Mouse (Mus musculus): Measurements from ENCODE around the gene Agtrap. TPM values are rescaled to one million over a fixed set of nuclear protein-coding genes. Genes with fewer than 3 reads are reported as not detected.

Agtrap gene
- polyA plus RNA-seq, 1 experiment from 2014 or later = 12.5 TPM

DNA sequence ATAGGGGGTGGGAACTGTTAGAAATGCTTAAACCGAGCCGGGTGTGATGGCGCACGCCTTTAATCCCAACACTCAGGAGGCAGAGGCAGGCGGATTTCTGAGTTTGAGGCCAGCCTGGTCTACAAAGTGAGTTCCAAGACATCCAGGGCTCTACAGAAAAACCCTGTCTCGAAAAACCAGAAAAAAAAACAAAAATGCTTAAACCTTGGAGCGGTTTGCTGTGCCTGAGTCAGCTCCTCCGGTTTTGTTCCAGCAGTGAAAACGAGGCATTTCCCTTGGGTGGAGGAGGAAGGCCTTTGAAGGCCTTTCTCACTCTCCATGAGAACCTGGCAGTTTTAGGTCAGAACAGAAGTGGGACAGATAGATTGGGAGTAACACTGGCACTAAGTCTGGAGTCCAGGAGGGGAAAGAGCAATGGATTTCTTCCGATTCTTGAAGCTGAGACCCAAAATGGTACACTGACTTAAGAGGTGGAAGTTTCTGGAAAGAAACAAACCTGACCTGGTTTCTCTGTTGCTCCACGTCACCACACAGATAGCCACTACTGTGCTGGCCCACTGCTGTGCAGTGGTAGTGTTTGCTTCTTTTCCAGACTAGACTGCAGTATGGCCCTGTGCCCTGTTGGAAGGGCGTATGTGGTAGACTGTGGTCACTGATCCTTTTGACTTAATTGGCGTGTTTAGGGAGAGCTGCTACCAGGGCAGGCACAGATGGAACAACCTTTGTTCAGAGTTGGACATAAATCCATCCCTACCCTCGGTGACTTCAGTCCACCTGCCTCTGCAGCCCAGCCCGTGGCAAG is 47.6 kb downstream of the Agtrap start:
- peak overlapping the region; percentile 71 for H3K4me3 ChIP-seq
- H3K36me3 ChIP-seq = peaks cover 33% of the 10 kb centered on the region
- ATAC-seq = no peak
- WGBS (ENCODE audit: insufficient replicate concordance) = 60% methylated on average over 15 of the region's 15 CpGs
- H3K4me2 ChIP-seq = peak overlapping the region; percentile 95
- no peaks in the 10 kb centered on the region for H3K9me3 ChIP-seq (replicated peaks)
- peaks cover 72% of the 10 kb centered on the region for H3K4me1 ChIP-seq
- H3K27ac ChIP-seq = peak overlapping the region; percentile 98
- no peaks in the 10 kb centered on the region for H3K27me3 ChIP-seq (replicated peaks)
- peak overlapping the region; percentile 88 for H3K9ac ChIP-seq

DNA sequence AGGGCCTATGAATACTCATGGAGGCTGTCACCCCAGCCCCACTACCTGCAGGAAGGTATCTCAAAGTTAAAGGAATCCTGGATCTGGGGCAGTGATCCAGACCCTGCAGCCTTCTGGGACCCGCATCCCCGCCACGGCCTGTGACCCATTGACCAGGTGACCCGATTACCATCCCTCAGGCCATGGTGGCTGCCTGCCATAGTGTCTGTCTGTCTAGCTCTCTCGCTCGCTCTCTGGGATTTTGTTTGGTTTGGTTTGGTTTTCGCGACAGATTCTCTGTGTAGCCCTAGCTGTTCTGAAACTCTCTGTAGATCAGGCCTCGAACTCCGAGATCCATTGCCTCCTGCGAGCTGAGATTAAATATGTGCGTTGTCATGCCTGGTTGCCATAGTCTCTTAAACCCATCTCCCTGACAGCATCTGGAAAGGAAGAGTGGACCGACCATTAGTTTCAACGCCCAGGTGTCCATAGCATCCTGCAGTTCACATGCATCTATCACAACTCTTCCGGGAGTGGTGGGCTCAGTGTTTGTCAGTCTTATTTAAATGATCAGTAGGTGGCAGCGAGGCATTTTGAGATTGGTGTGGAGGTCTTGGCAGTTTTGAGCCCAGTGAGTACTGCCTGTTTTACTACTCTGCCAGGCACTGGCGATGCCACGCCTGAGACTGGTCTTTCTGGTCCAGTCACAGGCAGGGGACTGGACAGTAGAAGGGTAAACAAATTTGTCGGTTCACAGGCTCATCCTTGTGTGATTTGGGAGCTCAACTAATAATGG is 48.4 kb downstream of the Agtrap start:
- peak overlapping the region; percentile 88 for H3K9ac ChIP-seq
- H3K4me2 ChIP-seq = peak overlapping the region; percentile 95
- H3K4me3 ChIP-seq = peak overlapping the region; percentile 71
- no peaks in the 10 kb centered on the region for H3K27me3 ChIP-seq (replicated peaks)
- peak; percentile 4 for ATAC-seq
- peaks cover 64% of the 10 kb centered on the region for H3K4me1 ChIP-seq
- WGBS (ENCODE audit: insufficient replicate concordance) = 15% methylated on average over 19 of the region's 19 CpGs
- H3K27ac ChIP-seq = peak overlapping the region; percentile 98
- peaks cover 28% of the 10 kb centered on the region for H3K36me3 ChIP-seq
- no peaks in the 10 kb centered on the region for H3K9me3 ChIP-seq (replicated peaks)

GRCm38 (mm10) chr4:148038600-148039253 is 49.1 kb downstream of the Agtrap start, which contains the start of the genes Clcn6 and Mthfr:
Clcn6 (minus strand) TSS chr4:148038821.
Mthfr (plus strand) TSS chr4:148039077.
- Histone ChIP-seq H3K36me3 (peaks cover 21% of the 10 kb centered on the region), H3K9ac (peak within 1 kb of the TSS; percentile 88), H3K4me3 (peak within 1 kb of the TSS; percentile 71), H3K27me3 (replicated peaks) (no peaks in the 10 kb centered on the region), H3K27ac (peak within 1 kb of the TSS; percentile 98), H3K4me1 (peaks cover 62% of the 10 kb centered on the region), H3K9me3 (replicated peaks) (no peaks in the 10 kb centered on the region), H3K4me2 (peak within 1 kb of the TSS; percentile 95)
- under 1% methylated on average over 54 of the region's 54 CpGs for WGBS (ENCODE audit: insufficient replicate concordance)
- ATAC-seq = peak; percentile 91

- Histone ChIP-seq H3K4me2 (peak overlapping the region; percentile 95), H3K36me3 (peaks cover 22% of the 10 kb centered on the region), H3K4me1 (peaks cover 65% of the 10 kb centered on the region), H3K4me3 (peak overlapping the region; percentile 71), H3K27ac (peak overlapping the region; percentile 87), H3K9ac (peak overlapping the region; percentile 72), H3K27me3 (replicated peaks) (no peaks in the 10 kb centered on the region), H3K9me3 (replicated peaks) (no peaks in the 10 kb centered on the region)
- 5% methylated on average over 26 of the region's 26 CpGs for WGBS (ENCODE audit: insufficient replicate concordance)
- ATAC-seq = no peak
Observed at GRCm38 (mm10) chr4:148038079-148038599, 49.7 kb downstream of the Agtrap start.

GRCm38 (mm10) chr4:148035440-148035839 is 52.4 kb downstream of the Agtrap start:
- peaks cover 40% of the 10 kb centered on the region for H3K4me1 ChIP-seq
- no peak overlapping the region for H3K9ac ChIP-seq
- no peaks in the 10 kb centered on the region for H3K27me3 ChIP-seq (replicated peaks)
- no peaks in the 10 kb centered on the region for H3K9me3 ChIP-seq (replicated peaks)
- no peak overlapping the region for H3K4me3 ChIP-seq
- no peak overlapping the region for H3K27ac ChIP-seq
- peaks cover 22% of the 10 kb centered on the region for H3K36me3 ChIP-seq
- ATAC-seq = no peak
- 73% methylated on average over 3 of the region's 3 CpGs for WGBS (ENCODE audit: insufficient replicate concordance)
- no peak overlapping the region for H3K4me2 ChIP-seq

DNA sequence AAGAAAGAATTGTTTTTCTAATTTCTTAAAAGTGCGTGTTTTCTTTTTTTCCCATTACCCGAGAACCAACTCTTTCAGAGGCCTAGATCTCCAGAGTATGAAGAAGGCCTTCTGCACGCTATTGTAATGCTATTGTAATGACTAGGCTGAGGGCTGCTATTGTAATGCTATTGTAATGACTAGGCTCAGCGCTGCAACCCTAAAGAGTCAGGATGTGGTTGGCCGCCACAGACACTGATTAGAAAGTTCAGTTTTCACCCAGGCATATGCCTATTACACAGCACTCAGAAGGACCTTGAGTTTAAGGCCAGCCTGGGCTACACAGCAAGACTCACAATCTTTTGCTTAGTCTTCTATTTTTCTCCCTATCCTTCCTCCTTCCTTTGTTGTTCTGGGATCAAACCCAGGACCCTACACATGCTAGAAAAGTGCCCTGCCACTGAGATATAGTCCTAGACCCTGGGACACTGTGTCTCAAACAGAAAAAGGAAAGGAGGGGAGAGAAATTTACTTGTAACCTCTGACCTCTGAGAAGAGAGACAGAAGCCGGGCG is 53.9 kb downstream of the Agtrap start:
- peaks cover 29% of the 10 kb centered on the region for H3K36me3 ChIP-seq
- 58% methylated on average over 7 of the region's 7 CpGs for WGBS (ENCODE audit: insufficient replicate concordance)
- no peak for ATAC-seq

DNA sequence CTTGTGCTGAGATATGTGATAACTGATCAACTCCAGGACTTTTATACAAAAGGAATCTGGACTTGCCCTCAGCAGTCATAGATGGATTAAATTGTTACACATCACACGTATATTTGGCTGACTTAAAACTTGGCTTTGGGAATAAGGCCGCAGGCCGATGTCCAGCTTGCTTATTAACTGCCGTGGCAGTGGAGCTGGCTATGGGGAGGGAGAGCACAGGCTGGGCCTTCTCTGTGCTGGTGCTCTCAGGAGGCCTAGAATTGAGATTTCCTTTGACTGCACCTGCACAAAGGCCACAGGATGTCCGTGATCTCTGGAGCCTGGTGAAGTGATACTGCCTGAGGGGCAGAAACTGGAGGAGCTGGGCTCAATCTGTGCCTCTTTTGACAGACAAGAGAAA is 57.3 kb downstream of the Agtrap start:
- Histone ChIP-seq H3K27ac (no peak overlapping the region), H3K9me3 (replicated peaks) (no peaks in the 10 kb centered on the region), H3K9ac (no peak overlapping the region), H3K4me1 (peaks cover 13% of the 10 kb centered on the region), H3K4me2 (no peak overlapping the region), H3K27me3 (replicated peaks) (no peaks in the 10 kb centered on the region), H3K36me3 (peaks cover 50% of the 10 kb centered on the region), H3K4me3 (no peak overlapping the region)
- ATAC-seq = no peak
- 83% methylated on average over 5 of the region's 5 CpGs for WGBS (ENCODE audit: insufficient replicate concordance)

More for the DNA sequence above, 53.9 kb downstream of the Agtrap start:
- Histone ChIP-seq H3K4me3 (no peak overlapping the region), H3K9ac (no peak overlapping the region), H3K4me1 (peaks cover 26% of the 10 kb centered on the region), H3K4me2 (no peak overlapping the region), H3K27me3 (replicated peaks) (no peaks in the 10 kb centered on the region), H3K27ac (no peak overlapping the region), H3K9me3 (replicated peaks) (no peaks in the 10 kb centered on the region)

GRCm38 (mm10) chr4:148029297-148029696 is 58.5 kb downstream of the Agtrap start:
- peaks cover 60% of the 10 kb centered on the region for H3K36me3 ChIP-seq
- H3K27me3 ChIP-seq (replicated peaks) = no peaks in the 10 kb centered on the region
- H3K4me1 ChIP-seq = peaks cover 13% of the 10 kb centered on the region
- no peak overlapping the region for H3K4me3 ChIP-seq
- H3K9me3 ChIP-seq (replicated peaks) = no peaks in the 10 kb centered on the region
- no peak overlapping the region for H3K4me2 ChIP-seq
- ATAC-seq = no peak
- no peak overlapping the region for H3K9ac ChIP-seq
- 86% methylated on average over 7 of the region's 7 CpGs for WGBS (ENCODE audit: insufficient replicate concordance)
- H3K27ac ChIP-seq = no peak overlapping the region

Other genes with a start within 250 kb of the Agtrap start
- gene Zfp933, start 239.7 kb downstream of the Agtrap start, polyA plus RNA-seq (2016; fragmentation: Nextera tagmentation; extraction: Ambion mirVana) = 1.4 and 1.5 TPM in 2 replicates
- 34.6 and 36.0 TPM in 2 replicates for gene Miip, start 219.2 kb downstream of the Agtrap start, polyA plus RNA-seq (2016; fragmentation: Nextera tagmentation; extraction: Ambion mirVana)
- gene Fv1, start 219.1 kb downstream of the Agtrap start, polyA plus RNA-seq (2016; fragmentation: Nextera tagmentation; extraction: Ambion mirVana) = 3.8 and 4.1 TPM in 2 replicates
- gene Mfn2, start 183.3 kb downstream of the Agtrap start, polyA plus RNA-seq (2016; fragmentation: Nextera tagmentation; extraction: Ambion mirVana) = 25.4 and 27.1 TPM in 2 replicates
- gene Plod1, start 151.3 kb downstream of the Agtrap start, polyA plus RNA-seq (2016; fragmentation: Nextera tagmentation; extraction: Ambion mirVana) = 26.4 TPM in 2 replicates
- gene 2510039O18Rik, start 147.1 kb downstream of the Agtrap start, polyA plus RNA-seq (2016; fragmentation: Nextera tagmentation; extraction: Ambion mirVana) = 19.1 and 21.0 TPM in 2 replicates
- gene Nppb, start 102.2 kb downstream of the Agtrap start, polyA plus RNA-seq (2016; fragmentation: Nextera tagmentation; extraction: Ambion mirVana) = not detected in 2 replicates
- 1.3 and 2.0 TPM in 2 replicates for gene Nppa, start 87.3 kb downstream of the Agtrap start, polyA plus RNA-seq (2016; fragmentation: Nextera tagmentation; extraction: Ambion mirVana)
- gene Clcn6, start 49.2 kb downstream of the Agtrap start, polyA plus RNA-seq (2016; fragmentation: Nextera tagmentation; extraction: Ambion mirVana) = 2.1 and 2.4 TPM in 2 replicates
- gene Mthfr, start 49.0 kb downstream of the Agtrap start, polyA plus RNA-seq (2016; fragmentation: Nextera tagmentation; extraction: Ambion mirVana) = 14.0 and 14.7 TPM in 2 replicates
- 24.2 and 25.5 TPM in 2 replicates for gene Mad2l2, start 42.4 kb upstream of the Agtrap start, polyA plus RNA-seq (2016; fragmentation: Nextera tagmentation; extraction: Ambion mirVana)
- gene Draxin, start 42.7 kb upstream of the Agtrap start, polyA plus RNA-seq (2016; fragmentation: Nextera tagmentation; extraction: Ambion mirVana) = 0.08 TPM in 2 replicates
- 20.5 and 28.7 TPM in 2 replicates for gene Fbxo6, start 64.1 kb upstream of the Agtrap start, polyA plus RNA-seq (2016; fragmentation: Nextera tagmentation; extraction: Ambion mirVana)
- 1.6 and 1.7 TPM in 2 replicates for gene Fbxo44, start 72.5 kb upstream of the Agtrap start, polyA plus RNA-seq (2016; fragmentation: Nextera tagmentation; extraction: Ambion mirVana)
- 0.43 and 0.50 TPM in 2 replicates for gene Fbxo2, start 72.6 kb upstream of the Agtrap start, polyA plus RNA-seq (2016; fragmentation: Nextera tagmentation; extraction: Ambion mirVana)
- 0.07 and 0.11 TPM in 2 replicates for gene Disp3, start 199.9 kb upstream of the Agtrap start, polyA plus RNA-seq (2016; fragmentation: Nextera tagmentation; extraction: Ambion mirVana)

Measured in liver, embryonic 12.5 days (tissue).